Mouse (Mus musculus): ENCODE data around the gene Tnip1. TPM values are rescaled to one million over a fixed set of nuclear protein-coding genes. Genes with fewer than 3 reads are reported as not detected.

Gene Tnip1
- total and polyA plus RNA-seq, 3 experiments, result 36.1 to 137 (median 67.8) TPM

DNA sequence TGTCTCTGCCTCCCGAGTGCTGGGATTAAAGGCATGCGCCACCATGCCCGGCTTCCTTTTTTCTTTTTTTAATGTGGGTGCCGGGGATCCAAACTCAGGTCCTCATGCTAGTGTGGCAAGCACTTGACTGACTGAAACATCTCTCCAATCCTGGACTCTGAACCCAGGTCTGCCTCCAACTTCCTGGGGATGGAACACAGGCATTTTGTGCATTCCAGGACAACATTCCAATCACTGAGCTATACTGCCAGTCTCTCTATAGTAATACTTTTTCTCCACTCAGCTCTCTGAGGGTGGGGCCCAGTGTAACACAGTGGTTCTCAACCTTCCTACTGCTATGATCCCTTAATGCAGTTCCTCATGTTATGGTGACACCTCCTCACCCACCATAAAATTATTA lies 11.9 kb upstream of the Tnip1 start:
- Histone ChIP-seq H3K9ac (ENCODE audit: insufficient read depth, low read depth) (peak overlapping the region; percentile 38; the same call in 1 of the 2 replicates), H3K27ac (ENCODE audit: insufficient read depth, low read depth) (no peak overlapping the region), H3K4me2 (ENCODE audit: insufficient read depth, low read depth, poor library complexity, severe bottlenecking) (no peak overlapping the region), H3K9me3 (replicated peaks; ENCODE audit: low read length) (peaks cover 6% of the 10 kb centered on the region), H3K4me1 (ENCODE audit: control insufficient read depth in 1 of 2, insufficient read depth in 2 of 2) (peaks cover 16 to 60% of the 10 kb centered on the region in 2 experiments), H3K4me3 (replicated peaks in 1 of 3; ENCODE audit: low read depth in 2 of 3, low read length in 2 of 3, poor library complexity in 1 of 3) (no peak overlapping the region), H3K36me3 (replicated peaks in 1 of 2; ENCODE audit: control insufficient read depth in 1 of 2, insufficient read depth in 1 of 2, low read length in 1 of 2) (peaks cover 16 to 27% of the 10 kb centered on the region in 2 experiments), H3K79me2 (replicated peaks; ENCODE audit: control insufficient read depth, extremely low read depth, insufficient read depth, poor library complexity, severe bottlenecking) (no peaks in the 10 kb centered on the region), H3K27me3 (replicated peaks) (no peaks in the 10 kb centered on the region)
- TF ChIP-seq MYC (IDR thresholded peaks at IDR 0.05; ENCODE audit: low read depth, low read length), result no peak
- TF ChIP-seq UBTF (IDR thresholded peaks at IDR 0.05; ENCODE audit: low read depth, low read length), result no peak
- no peak for TF ChIP-seq SIN3A (IDR thresholded peaks at IDR 0.05; ENCODE audit: low read length)
- no peak for TF ChIP-seq NRF1 (IDR thresholded peaks at IDR 0.05; ENCODE audit: low read depth, low read length)
- TF ChIP-seq ZNF384 (IDR thresholded peaks at IDR 0.05; ENCODE audit: low read depth, low read length), result no peak
- TF ChIP-seq TBP (conservative IDR thresholded peaks at IDR 0.05; ENCODE audit: low read depth, low read length), result no peak
- no peak for TF ChIP-seq CHD1 (IDR thresholded peaks at IDR 0.05; ENCODE audit: low read depth, low read length)
- TF ChIP-seq MAX (IDR thresholded peaks at IDR 0.05; ENCODE audit: low read length), result no peak
- no peak for TF ChIP-seq JUND (conservative IDR thresholded peaks at IDR 0.05; ENCODE audit: low read depth, low read length)
- no peak for TF ChIP-seq MXI1 (IDR thresholded peaks at IDR 0.05; ENCODE audit: low read depth, low read length)
- TF ChIP-seq ZKSCAN1 (IDR thresholded peaks at IDR 0.05; ENCODE audit: borderline replicate concordance, low read depth, low read length), result no peak
- no peak for TF ChIP-seq ELF1 (IDR thresholded peaks at IDR 0.05; ENCODE audit: low read depth, low read length)
- no peak for TF ChIP-seq KAT2A (IDR thresholded peaks at IDR 0.05; ENCODE audit: insufficient replicate concordance, low read length)
- TF ChIP-seq MEF2A (IDR thresholded peaks at IDR 0.05; ENCODE audit: borderline replicate concordance, low read depth, low read length), result no peak
- dilution Hi-C loops (cut with MboI; ENCODE audit: extremely low pct_ligation_motif_present, extremely low pct_unique_long_range_greater_than_20kb, low sequenced_read_pairs) (no loop called here), in situ Hi-C loops (cut with MboI; ENCODE audit: low pct_ligation_motif_present, low pct_unique_long_range_greater_than_20kb, low sequenced_read_pairs) (no loop called here)
- no peak for DNase-seq (ENCODE audit: extremely low read depth)

DNA sequence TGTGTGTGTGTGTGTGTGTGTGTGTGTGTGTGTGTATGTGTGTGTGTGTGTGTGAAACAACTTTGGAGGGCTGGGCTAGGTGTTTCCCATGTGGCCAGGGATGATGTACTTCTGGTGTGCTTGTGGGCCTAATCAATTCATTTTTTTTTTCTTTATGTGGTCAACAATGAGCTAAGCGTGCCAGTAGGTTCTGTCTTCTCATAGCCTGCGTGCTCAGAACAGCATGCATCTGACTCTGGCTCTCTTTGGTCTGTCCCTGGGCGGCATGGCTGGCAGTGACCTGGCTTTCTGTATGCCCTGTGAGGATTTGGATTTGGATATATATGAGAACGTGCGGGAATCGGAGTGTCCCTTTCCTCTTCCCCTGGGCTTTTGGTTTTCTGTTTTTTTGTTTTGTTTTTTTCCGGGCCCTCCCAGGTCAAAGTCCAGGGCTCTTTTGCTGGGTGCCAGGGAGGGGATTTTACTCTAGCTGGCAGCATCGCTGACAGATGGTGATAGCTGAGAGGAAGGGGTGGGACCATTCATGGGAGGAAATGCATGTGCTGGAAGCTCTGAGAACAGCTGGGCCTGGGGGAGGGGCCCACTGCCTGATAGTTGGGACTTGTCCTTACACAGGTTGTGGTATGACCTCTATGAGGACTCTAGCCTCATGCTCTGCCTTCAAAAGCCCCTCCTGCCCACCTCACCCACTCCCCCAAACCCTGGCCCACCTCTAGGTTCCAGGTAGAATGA lies 10.9 kb upstream of the Tnip1 start:
- in situ Hi-C loops (cut with MboI; ENCODE audit: low pct_ligation_motif_present, low pct_unique_long_range_greater_than_20kb, low sequenced_read_pairs) (no loop called here), dilution Hi-C loops (cut with MboI; ENCODE audit: extremely low pct_ligation_motif_present, extremely low pct_unique_long_range_greater_than_20kb, low sequenced_read_pairs) (no loop called here)
- H3K9ac ChIP-seq (ENCODE audit: insufficient read depth, low read depth), result peak overlapping the region; percentile 66
- no peaks in the 10 kb centered on the region for H3K79me2 ChIP-seq (replicated peaks; ENCODE audit: control insufficient read depth, extremely low read depth, insufficient read depth, poor library complexity, severe bottlenecking)
- peak overlapping the region in 2 of 3 experiments; percentile 12 to 32 for H3K4me3 ChIP-seq (replicated peaks in 1 of 3; ENCODE audit: low read depth in 2 of 3, low read length in 2 of 3, poor library complexity in 1 of 3)
- H3K4me1 ChIP-seq (ENCODE audit: control insufficient read depth in 1 of 2, insufficient read depth in 2 of 2), result peaks cover 16 to 61% of the 10 kb centered on the region in 2 experiments
- H3K4me2 ChIP-seq (ENCODE audit: insufficient read depth, low read depth, poor library complexity, severe bottlenecking), result peak overlapping the region; percentile 97
- H3K9me3 ChIP-seq (replicated peaks; ENCODE audit: low read length), result peaks cover 10% of the 10 kb centered on the region
- H3K27me3 ChIP-seq (replicated peaks), result no peaks in the 10 kb centered on the region
- peak; percentile 95 for DNase-seq (ENCODE audit: extremely low read depth)
- peaks cover 6 to 17% of the 10 kb centered on the region in 2 experiments for H3K36me3 ChIP-seq (replicated peaks in 1 of 2; ENCODE audit: control insufficient read depth in 1 of 2, insufficient read depth in 1 of 2, low read length in 1 of 2)
- peak overlapping the region; percentile 85 for H3K27ac ChIP-seq (ENCODE audit: insufficient read depth, low read depth)
- TF ChIP-seq JUND (conservative IDR thresholded peaks at IDR 0.05; ENCODE audit: low read depth, low read length), result 0 out of 2 replicates have a peak, but pooled peaks have one; percentile 20
- TF ChIP-seq HCFC1 (IDR thresholded peaks at IDR 0.05; ENCODE audit: low read depth, low read length), result peak; percentile 65
- TF ChIP-seq MAFK (IDR thresholded peaks at IDR 0.05; ENCODE audit: insufficient replicate concordance, low read length), result 0 out of 2 replicates have a peak, but pooled peaks have one; percentile 33
- peak; percentile 97 for TF ChIP-seq TCF12 (IDR thresholded peaks at IDR 0.05; ENCODE audit: low read depth, low read length)
- peak; percentile 95 for TF ChIP-seq MAX (IDR thresholded peaks at IDR 0.05; ENCODE audit: low read length)
- 0 out of 2 replicates have a peak, but pooled peaks have one; percentile 42 for TF ChIP-seq NRF1 (IDR thresholded peaks at IDR 0.05; ENCODE audit: low read depth, low read length)
- TF ChIP-seq CHD2 (IDR thresholded peaks at IDR 0.05; ENCODE audit: low read length), result peak; percentile 94
- TF ChIP-seq ZC3H11A (IDR thresholded peaks at IDR 0.05; ENCODE audit: low read depth, low read length), result no peak
- peak; percentile 82 for TF ChIP-seq EP300 (IDR thresholded peaks at IDR 0.05; ENCODE audit: low read length)
- TF ChIP-seq MEF2A (IDR thresholded peaks at IDR 0.05; ENCODE audit: borderline replicate concordance, low read depth, low read length), result no peak; the same call in none of the 2 replicates
- peak; percentile 81 for TF ChIP-seq ZNF384 (IDR thresholded peaks at IDR 0.05; ENCODE audit: low read depth, low read length)
- TF ChIP-seq TBP (conservative IDR thresholded peaks at IDR 0.05; ENCODE audit: low read depth, low read length), result peak; percentile 83
- TF ChIP-seq CTCF (conservative IDR thresholded peaks at IDR 0.05 in 1 of 2, IDR thresholded peaks at IDR 0.05 in 1 of 2; ENCODE audit: low read depth in 2 of 2, low read length in 2 of 2), result no peak
- peak; percentile 76 for TF ChIP-seq MAZ (IDR thresholded peaks at IDR 0.05; ENCODE audit: low read depth, low read length)
- peak; percentile 82; the same call in 1 of the 2 replicates for TF ChIP-seq IRF4 (IDR thresholded peaks at IDR 0.05; ENCODE audit: low read depth, low read length)
- TF ChIP-seq JUN (IDR thresholded peaks at IDR 0.05; ENCODE audit: insufficient read depth, low read depth, low read length), result no peak
- 0 out of 2 replicates have a peak, but pooled peaks have one; percentile 57 for TF ChIP-seq KAT2A (IDR thresholded peaks at IDR 0.05; ENCODE audit: insufficient replicate concordance, low read length)
- TF ChIP-seq USF1 (IDR thresholded peaks at IDR 0.05; ENCODE audit: low read depth, low read length), result no peak
- peak; percentile 8; the same call in 1 of the 2 replicates for TF ChIP-seq SMC3 (IDR thresholded peaks at IDR 0.05; ENCODE audit: low read depth, low read length)
- peak; percentile 99 for TF ChIP-seq SIN3A (IDR thresholded peaks at IDR 0.05; ENCODE audit: low read length)
- peak; percentile 76 for TF ChIP-seq NELFE (IDR thresholded peaks at IDR 0.05; ENCODE audit: low read depth, low read length)
- TF ChIP-seq UBTF (IDR thresholded peaks at IDR 0.05; ENCODE audit: low read depth, low read length), result no peak
- peak; percentile 97 for TF ChIP-seq ETS1 (conservative IDR thresholded peaks at IDR 0.05; ENCODE audit: low read depth, low read length)
